Mouse (Mus musculus): ENCODE data around the gene Slc25a19. TPM values are rescaled to one million over a fixed set of nuclear protein-coding genes. Genes with fewer than 3 reads are reported as not detected.
A peak's percentile ranks its signal among the peaks of the same experiment; 100 is the strongest.

The Slc25a19 gene
- total RNA-seq, 2 experiments from 2014 or later: 42.2 to 43.0 TPM

GRCm38 (mm10) chr11:115643265-115643664 lies 15.2 kb upstream of the Slc25a19 start:
- intact Hi-C loops (cut with DNase I): no loop called here
- DNase-seq: no peak

- DNase-seq: no peak
- intact Hi-C loops (cut with DNase I): no loop called here
Observed at GRCm38 (mm10) chr11:115642705-115643104, 14.6 kb upstream of the Slc25a19 start.

DNA sequence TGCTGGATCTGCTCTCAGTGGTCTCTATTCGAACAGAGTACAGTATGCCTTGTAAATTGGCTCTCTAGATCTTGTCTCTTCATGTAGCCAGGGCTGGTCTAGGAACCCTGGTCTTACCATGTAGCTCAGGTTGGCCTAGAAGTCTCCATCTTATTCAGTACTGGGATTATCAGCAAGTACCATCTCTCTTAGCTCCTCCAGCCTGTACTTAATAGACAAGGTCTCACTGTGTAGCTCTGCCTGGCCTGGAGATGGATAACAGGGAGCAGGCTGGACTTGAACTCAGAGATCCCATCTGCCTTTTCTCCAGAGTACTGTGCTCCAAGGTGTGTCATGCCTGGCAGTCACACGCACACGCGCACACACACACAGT lies 13.6 kb upstream of the Slc25a19 start:
- intact Hi-C loops (cut with DNase I): no loop called here
- DNase-seq: no peak

DNA sequence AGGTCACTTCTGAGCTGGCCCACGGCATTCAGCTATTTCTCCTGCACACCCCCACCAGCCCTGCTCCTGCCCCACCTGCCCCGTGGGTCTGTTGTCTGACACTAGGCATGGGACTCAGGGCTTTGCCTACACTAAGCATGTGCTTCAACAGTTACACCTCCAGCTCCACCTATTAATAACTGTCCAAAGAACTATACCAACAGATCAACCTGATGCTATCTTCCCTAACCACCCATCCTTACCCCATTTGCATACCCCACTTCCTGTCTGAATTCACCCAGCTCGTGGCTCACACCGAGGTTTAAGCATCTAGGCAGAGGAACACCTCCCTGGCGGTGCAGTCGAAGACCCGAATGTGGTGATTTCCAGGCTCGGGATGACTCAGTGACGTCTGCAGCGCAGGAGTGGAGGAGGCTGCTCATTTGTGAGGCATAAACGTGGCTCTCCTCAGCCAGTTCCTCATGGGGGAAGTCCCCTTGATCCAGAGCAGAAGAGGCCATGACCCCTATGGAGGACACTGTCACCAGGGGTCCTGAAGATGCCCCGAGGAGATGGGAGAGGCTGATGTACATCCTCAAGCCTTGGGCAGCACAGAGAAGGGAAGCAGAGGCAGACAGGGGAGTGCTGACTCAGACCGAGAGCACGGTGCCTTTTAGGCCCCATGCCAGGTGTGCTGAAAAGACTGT lies 13.0 kb upstream of the Slc25a19 start:
- intact Hi-C loops (cut with DNase I): no loop called here
- DNase-seq: no peak

GRCm38 (mm10) chr11:115640311-115640828 lies 12.3 kb upstream of the Slc25a19 start:
- no peak for DNase-seq
- intact Hi-C loops (cut with DNase I): no loop called here

DNA sequence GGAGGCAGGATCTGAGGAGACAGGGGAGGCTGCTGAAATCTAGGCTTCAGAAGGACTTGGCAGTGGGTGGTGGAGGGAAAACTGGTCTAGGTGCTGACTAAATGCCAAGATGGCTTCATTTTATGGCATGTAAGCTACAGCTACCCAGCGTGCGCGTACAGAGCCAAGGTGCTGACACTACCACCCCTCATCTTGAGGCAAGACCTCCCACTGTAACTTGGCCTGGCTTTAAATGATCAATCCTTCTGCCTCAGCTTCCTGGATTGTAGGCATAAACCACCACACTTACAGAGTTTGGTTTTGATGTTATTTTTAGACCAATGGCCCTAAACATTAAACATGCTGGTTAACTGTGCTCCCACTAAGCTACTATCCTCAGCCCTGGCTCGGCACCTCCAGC lies 11.4 kb upstream of the Slc25a19 start:
- intact Hi-C loops (cut with DNase I): no loop called here

GRCm38 (mm10) chr11:115638498-115639409 lies 10.7 kb upstream of the Slc25a19 start:
- DNase-seq: no peak
- intact Hi-C loops (cut with DNase I): no loop called here

More for the DNA sequence above, 11.4 kb upstream of the Slc25a19 start:
- no peak for DNase-seq

- intact Hi-C loops (cut with DNase I): no loop called here
- DNase-seq: no peak
Observed at GRCm38 (mm10) chr11:115636960-115637359, 8.9 kb upstream of the Slc25a19 start.

DNA sequence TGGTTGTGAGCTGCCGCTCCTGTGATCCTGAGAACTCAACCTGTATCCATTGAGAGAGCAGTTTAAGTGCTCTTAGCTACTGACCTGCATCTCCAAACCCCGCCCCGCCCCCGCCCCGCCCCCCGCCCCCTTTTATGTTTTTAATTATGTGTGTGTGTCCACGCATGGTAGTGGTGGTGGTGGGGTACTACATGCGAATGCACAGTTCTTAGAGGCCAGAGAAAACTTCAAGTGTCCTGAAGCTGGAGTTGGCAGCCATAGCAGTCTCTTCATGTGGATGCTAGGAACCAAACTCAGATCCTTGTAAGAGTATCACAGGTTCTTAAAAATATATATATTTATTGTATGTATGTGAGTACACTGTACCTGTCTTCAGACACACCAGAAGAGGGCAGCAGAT lies 7.4 kb upstream of the Slc25a19 start:
- intact Hi-C loops (cut with DNase I): no loop called here
- no peak for DNase-seq

DNA sequence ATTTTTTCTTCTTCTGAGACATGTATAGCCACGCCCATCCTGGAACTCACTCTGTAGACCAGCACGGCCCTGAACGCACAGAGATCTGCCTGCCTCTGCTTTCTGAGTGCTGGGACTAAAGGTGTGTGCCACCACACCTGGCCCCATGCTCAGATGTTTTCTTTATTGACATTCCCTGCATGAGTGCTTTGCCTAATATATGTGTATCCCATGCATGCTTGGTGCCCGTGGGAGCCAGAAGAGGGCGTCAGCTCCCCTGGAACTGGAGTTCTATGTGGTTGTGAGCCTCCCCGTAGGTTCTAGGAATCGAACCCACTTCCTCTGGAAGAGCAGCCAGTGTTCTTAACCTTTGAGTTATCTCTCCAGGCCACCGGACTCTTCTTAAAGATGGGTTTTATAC lies 6.9 kb upstream of the Slc25a19 start:
- no peak for DNase-seq
- intact Hi-C loops (cut with DNase I): no loop called here

DNA sequence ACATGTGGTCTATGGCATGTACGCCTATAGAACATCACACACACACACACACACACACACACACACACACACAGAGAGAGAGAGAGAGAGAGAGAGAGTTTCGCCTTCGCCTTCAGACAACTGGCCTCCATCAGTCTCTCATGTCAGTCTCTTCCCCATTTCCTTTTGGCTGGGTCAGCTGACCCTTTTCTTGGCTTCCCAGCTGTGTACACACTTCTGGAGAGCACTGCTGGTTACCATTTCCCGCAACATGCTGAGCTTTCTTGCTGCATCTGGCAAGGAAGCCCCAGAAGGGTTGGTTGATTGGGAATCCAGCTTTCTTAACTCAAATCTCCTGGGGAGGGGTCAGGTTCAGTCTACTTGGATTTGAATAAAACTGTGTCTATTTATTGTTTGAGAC lies 6.0 kb upstream of the Slc25a19 start:
- intact Hi-C loops (cut with DNase I): no loop called here
- DNase-seq: no peak

GRCm38 (mm10) chr11:115632862-115633261 lies 4.8 kb upstream of the Slc25a19 start:
- DNase-seq: no peak
- intact Hi-C loops (cut with DNase I): no loop called here

- DNase-seq: no peak
- intact Hi-C loops (cut with DNase I): no loop called here
Observed at GRCm38 (mm10) chr11:115632247-115632646, 4.2 kb upstream of the Slc25a19 start.

DNA sequence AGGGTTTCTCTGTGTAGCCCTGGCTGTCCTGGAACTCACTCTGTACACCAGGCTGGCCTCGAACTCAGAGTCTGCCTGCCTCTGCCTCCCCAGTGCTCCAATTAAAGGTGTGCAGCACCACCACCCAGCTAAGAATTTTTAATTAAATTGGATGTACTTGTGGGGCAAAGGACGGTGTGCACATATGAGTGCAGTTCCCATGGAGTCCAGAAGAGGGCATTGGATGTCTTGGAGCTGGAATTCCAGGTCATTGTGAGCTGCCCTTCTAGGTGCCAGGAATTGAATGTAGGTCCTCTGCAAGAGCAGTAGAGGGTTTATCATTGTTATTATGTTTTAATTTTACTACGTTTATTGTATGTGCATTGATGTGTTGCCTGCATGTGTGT lies 3.4 kb upstream of the Slc25a19 start:
- peak; percentile 40 to 65 for DNase-seq
- intact Hi-C loops (cut with DNase I): no loop called here

DNA sequence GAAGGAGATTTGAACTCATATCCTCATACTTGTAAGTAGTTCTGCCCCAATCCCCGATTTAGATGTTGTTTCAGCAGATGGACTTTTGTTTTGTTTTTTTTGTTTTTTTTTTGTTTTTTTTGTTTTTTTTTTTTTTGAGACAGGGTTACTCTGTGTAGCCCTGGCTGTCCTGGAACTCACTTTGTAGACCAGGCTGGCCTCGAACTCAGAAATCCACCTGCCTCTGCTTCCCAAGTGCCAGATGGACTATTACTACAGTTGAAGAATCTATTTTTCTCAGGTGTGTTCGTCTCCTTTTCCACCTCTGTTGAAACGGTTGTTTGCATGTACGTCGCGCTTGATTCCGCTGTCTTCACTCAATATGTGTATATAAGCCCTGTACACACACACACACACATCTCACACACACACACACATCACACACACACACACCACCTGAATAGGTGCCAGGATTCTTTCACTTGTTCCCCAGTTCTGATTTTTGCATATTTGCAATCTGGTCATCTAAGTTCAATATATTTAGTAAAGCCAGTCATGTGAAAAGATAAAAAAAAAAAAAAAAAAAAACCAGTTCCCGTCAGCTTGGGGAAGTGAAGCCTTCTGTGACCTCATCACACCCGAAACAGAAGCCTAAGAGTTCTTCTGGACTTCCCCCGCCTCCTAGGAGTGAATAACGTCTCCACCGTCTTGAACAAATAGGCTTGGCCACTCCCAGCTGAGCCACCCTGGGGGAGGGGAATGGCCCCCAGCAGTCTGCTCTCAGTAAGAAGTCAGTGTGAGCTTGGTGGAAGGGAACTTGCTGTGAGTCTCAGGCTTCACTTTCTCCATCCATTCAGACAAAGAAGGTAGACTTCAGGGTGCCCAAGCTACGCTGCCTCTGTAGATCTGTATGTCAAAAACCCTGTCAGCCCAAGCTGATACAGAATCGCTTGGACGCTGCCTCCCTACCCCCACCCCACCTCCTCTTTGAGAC lies 2.7 kb upstream of the Slc25a19 start:
- DNase-seq: peak in 1 of 2 experiments; percentile 38
- intact Hi-C loops (cut with DNase I): no loop called here

- no peak for DNase-seq
- intact Hi-C loops (cut with DNase I): no loop called here
Observed at GRCm38 (mm10) chr11:115629734-115630531, 1.8 kb upstream of the Slc25a19 start.

DNA sequence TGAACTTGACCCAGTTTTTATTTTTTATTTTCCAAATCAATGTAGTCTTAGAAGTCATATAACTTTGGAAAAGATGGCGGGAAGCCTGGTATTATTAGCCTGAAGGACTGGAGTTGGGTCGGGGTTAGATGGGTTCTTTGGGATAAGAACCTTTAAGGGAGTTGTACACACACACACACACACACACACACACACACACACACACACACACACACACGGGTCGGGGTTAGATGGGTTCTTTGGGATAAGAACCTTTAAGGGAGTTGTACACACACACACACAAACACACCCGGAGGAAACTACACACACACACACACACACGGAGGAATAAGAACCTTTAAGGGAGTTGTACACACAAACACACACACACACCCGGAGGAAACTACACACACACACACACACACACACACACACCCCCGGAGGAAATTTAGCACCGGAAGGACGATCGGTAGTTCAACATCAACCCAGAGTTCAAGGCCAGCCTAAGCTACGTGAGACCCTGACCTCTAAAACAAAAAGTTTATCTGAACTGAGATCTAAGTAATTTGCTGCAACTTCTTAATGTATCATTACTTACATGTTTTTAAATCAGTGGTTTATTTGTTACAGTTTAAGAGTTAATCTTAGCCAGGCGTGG lies 488 bp upstream of the Slc25a19 start:
- intact Hi-C loops (cut with DNase I): no loop called here

GRCm38 (mm10) chr11:115626824-115627616 lies 1.1 kb downstream of the Slc25a19 start:
- intact Hi-C loops (cut with DNase I): no loop called here
- no peak for DNase-seq

More for the DNA sequence above, 488 bp upstream of the Slc25a19 start:
- no peak for DNase-seq

Measured in heart, postnatal 14 days (tissue).